Mouse (Mus musculus): ENCODE data around the gene Mrpl19. TPM values are rescaled to one million over a fixed set of nuclear protein-coding genes. Genes with fewer than 3 reads are reported as not detected.

Gene Mrpl19
- polyA plus RNA-seq, 1 experiment from 2014 or later: 15.8 TPM

DNA sequence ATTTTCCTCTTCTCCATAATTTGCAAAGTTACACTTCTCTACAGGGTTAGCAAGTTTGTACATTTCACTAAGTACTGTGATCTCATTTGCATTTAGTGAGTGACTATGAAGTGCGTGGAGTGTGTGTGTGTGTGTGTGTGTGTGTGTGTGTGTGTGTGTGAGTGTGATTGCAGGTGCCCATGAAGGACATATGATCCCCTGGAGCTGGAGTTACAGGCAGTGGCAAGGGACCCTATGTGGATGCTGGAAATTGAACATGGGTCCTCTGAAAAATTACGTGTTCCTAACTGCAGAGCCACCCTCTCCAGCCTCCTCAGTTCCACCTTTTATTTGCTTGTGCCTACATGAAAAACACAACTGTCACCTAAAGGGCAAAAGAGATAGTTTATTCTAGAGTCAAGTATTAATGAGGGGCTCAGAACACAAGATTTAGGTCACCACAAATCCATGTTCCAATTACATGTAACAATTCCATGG lies 348 bp upstream of the Mrpl19 start:
- peak; percentile 46 for ATAC-seq
- Histone ChIP-seq H3K9ac (replicated peaks; ENCODE audit: low read depth) (no peak overlapping the region), H3K9me3 (ENCODE audit: low read length) (no peaks in the 10 kb centered on the region), H3K4me3 (ENCODE audit: low read depth, low read length) (peak overlapping the region; percentile 88), H3K27ac (ENCODE audit: low read length) (no peak overlapping the region), H3K36me3 (ENCODE audit: insufficient read depth, low read length) (no peaks in the 10 kb centered on the region), H3K4me2 (replicated peaks; ENCODE audit: low read depth, low read length) (peak overlapping the region; percentile 75), H3K27me3 (replicated peaks; ENCODE audit: insufficient read depth, low read length) (no peaks in the 10 kb centered on the region), H3K4me1 (ENCODE audit: insufficient read depth, low read depth, low read length) (no peaks in the 10 kb centered on the region)
- 22% methylated on average over 2 of the region's 2 CpGs for WGBS
- TF ChIP-seq CTCF (IDR thresholded peaks at IDR 0.05): no peak
- no peak for TF ChIP-seq EP300 (IDR thresholded peaks at IDR 0.05)
- no peak for DNase-seq (ENCODE audit: low spot score)

DNA sequence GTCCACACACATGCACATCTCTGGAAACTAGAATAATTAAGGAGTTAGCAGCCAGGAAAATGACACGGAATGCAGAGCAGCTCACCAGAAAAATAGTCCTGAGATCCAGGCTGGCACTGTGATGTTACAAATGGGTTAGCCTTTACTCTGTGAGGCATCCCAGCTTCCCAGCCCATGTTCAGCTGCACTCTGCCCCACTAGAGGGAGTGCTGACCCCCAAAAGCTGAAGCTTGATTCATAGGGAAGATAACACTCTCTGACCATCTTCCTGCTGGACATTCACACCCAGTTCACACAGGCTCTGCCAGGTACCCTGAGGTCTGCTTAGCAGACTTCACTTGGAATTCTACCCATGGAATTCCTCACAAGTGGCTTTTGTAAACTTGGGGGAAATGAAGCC lies 5.5 kb downstream of the Mrpl19 start:
- Histone ChIP-seq H3K4me3 (ENCODE audit: low read depth, low read length) (no peak overlapping the region), H3K27ac (ENCODE audit: low read length) (no peak overlapping the region), H3K27me3 (replicated peaks; ENCODE audit: insufficient read depth, low read length) (no peaks in the 10 kb centered on the region), H3K9me3 (ENCODE audit: low read length) (no peaks in the 10 kb centered on the region), H3K9ac (replicated peaks; ENCODE audit: low read depth) (no peak overlapping the region), H3K4me1 (ENCODE audit: insufficient read depth, low read depth, low read length) (no peaks in the 10 kb centered on the region), H3K4me2 (replicated peaks; ENCODE audit: low read depth, low read length) (no peak overlapping the region), H3K36me3 (ENCODE audit: insufficient read depth, low read length) (0 out of 2 replicates have a peak, but pooled peaks cover 11% of the 10 kb centered on the region)
- TF ChIP-seq CTCF (IDR thresholded peaks at IDR 0.05) (peak; percentile 21; the same call in 1 of the 2 replicates), EP300 (IDR thresholded peaks at IDR 0.05) (no peak)
- DNase-seq (ENCODE audit: low spot score): no peak
- 81% methylated on average over 1 of the region's 1 CpGs for WGBS
- no peak for ATAC-seq

DNA sequence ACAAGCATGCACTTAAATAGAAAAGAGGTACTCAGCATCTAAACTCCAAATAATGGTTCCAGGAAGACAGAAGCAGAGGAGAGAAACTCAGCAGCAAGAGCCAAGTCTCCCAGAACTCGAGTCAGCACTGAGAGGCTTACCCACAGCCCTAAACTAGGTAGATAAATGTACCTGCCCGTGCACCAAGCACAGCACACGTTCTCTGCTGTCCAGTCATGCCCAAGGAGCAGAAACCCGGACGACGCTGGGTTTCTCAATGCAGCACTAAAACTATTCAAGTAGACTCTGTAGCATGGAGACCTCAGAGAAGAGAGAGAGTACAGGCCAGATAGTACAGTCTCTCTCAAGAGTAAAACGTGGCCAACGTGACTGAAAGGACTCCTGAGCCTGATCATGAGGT lies 5.9 kb downstream of the Mrpl19 start:
- WGBS: 85% methylated on average over 8 of the region's 8 CpGs
- TF ChIP-seq EP300 (IDR thresholded peaks at IDR 0.05) (no peak), CTCF (IDR thresholded peaks at IDR 0.05) (no peak)
- 0 out of 2 replicates have a peak, but pooled peaks cover 11% of the 10 kb centered on the region for H3K36me3 ChIP-seq (ENCODE audit: insufficient read depth, low read length)

DNA sequence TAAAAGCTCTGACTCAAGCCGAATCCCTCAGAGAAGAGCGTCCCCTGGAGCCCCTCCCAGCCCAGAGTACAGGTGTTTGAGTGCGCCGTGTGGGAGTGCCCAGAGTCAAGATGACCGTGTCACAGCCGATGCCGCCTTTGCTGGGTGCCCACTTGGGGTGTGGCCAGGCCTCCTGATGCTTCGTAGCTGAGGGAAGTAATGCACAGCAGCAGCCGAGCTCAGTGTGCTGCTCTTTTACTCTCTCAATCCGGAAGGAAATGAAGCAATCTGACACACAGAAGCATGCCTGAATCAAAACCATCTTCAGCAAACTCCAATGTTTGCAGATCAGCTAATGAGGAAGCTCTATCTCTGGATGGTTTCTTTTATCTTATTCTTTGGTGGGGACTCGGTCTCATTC lies 7.8 kb downstream of the Mrpl19 start:
- Histone ChIP-seq H3K9ac (replicated peaks; ENCODE audit: low read depth) (no peak overlapping the region), H3K9me3 (ENCODE audit: low read length) (no peaks in the 10 kb centered on the region), H3K4me1 (ENCODE audit: insufficient read depth, low read depth, low read length) (no peaks in the 10 kb centered on the region), H3K27ac (ENCODE audit: low read length) (no peak overlapping the region), H3K4me3 (ENCODE audit: low read depth, low read length) (no peak overlapping the region), H3K4me2 (replicated peaks; ENCODE audit: low read depth, low read length) (no peak overlapping the region), H3K36me3 (ENCODE audit: insufficient read depth, low read length) (0 out of 2 replicates have a peak, but pooled peaks cover 11% of the 10 kb centered on the region), H3K27me3 (replicated peaks; ENCODE audit: insufficient read depth, low read length) (no peaks in the 10 kb centered on the region)
- TF ChIP-seq CTCF (IDR thresholded peaks at IDR 0.05): no peak
- TF ChIP-seq EP300 (IDR thresholded peaks at IDR 0.05): no peak
- ATAC-seq: no peak
- no peak for DNase-seq (ENCODE audit: low spot score)
- WGBS: 80% methylated on average over 11 of the region's 11 CpGs

More for the DNA sequence above, 5.9 kb downstream of the Mrpl19 start:
- no peak overlapping the region for H3K27ac ChIP-seq (ENCODE audit: low read length)
- DNase-seq (ENCODE audit: low spot score) (no peak), ATAC-seq (no peak)
- H3K27me3 ChIP-seq (replicated peaks; ENCODE audit: insufficient read depth, low read length): no peaks in the 10 kb centered on the region
- no peaks in the 10 kb centered on the region for H3K9me3 ChIP-seq (ENCODE audit: low read length)
- H3K4me2 ChIP-seq (replicated peaks; ENCODE audit: low read depth, low read length): no peak overlapping the region
- no peak overlapping the region for H3K4me3 ChIP-seq (ENCODE audit: low read depth, low read length)
- no peaks in the 10 kb centered on the region for H3K4me1 ChIP-seq (ENCODE audit: insufficient read depth, low read depth, low read length)
- H3K9ac ChIP-seq (replicated peaks; ENCODE audit: low read depth): no peak overlapping the region

DNA sequence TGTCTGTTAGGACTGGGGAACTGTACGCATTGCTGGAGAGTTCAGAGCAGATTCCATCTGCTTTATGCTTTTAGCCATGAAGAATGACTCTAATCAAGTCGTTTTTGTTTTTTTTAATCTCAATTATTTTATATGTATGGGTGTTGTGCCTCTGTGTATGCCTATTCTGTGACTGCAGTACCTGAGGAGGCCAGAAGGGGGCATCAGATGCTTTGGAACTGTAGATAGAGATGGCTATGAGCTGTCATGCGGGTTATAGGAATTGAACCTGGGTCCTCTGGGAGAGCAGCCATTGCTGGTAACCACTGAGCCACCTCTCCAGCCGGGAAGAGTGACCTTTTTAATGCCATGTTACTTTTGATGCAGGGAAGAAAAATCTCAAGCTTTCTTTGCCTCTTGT lies 9.4 kb downstream of the Mrpl19 start:
- WGBS: 91% methylated on average over 4 of the region's 4 CpGs
- no peaks in the 10 kb centered on the region for H3K27me3 ChIP-seq (replicated peaks; ENCODE audit: insufficient read depth, low read length)

DNA sequence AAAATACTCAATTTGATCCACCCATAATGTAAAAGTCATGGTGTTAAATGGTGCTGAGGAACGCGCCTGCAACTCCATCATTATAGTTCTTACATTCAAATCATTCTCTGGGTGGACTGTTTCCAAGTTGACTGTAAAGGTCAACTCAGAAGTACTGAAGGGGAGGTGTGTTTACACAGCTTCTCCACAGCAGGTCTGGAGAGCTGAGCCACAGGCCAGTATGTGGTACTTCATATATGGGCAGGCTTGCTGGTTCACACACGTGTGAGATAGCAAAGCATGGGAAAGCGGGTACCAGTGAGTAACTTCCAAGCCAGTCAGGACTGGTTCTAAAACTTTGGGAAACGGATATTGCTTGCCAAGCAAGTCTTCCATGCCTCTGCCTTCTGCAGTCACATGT lies 10.6 kb downstream of the Mrpl19 start:
- Histone ChIP-seq H3K27me3 (replicated peaks; ENCODE audit: insufficient read depth, low read length) (no peaks in the 10 kb centered on the region), H3K36me3 (ENCODE audit: insufficient read depth, low read length) (peaks cover 21% of the 10 kb centered on the region; the same call in 1 of the 2 replicates), H3K4me1 (ENCODE audit: insufficient read depth, low read depth, low read length) (no peaks in the 10 kb centered on the region), H3K4me3 (ENCODE audit: low read depth, low read length) (no peak overlapping the region), H3K4me2 (replicated peaks; ENCODE audit: low read depth, low read length) (no peak overlapping the region), H3K9me3 (ENCODE audit: low read length) (no peaks in the 10 kb centered on the region), H3K27ac (ENCODE audit: low read length) (no peak overlapping the region), H3K9ac (replicated peaks; ENCODE audit: low read depth) (no peak overlapping the region)
- ATAC-seq (peak; percentile 88), DNase-seq (ENCODE audit: low spot score) (peak; percentile 60)
- TF ChIP-seq CTCF (IDR thresholded peaks at IDR 0.05): no peak
- TF ChIP-seq EP300 (IDR thresholded peaks at IDR 0.05): no peak
- WGBS: 73% methylated on average over 5 of the region's 5 CpGs

More for the DNA sequence above, 9.4 kb downstream of the Mrpl19 start:
- Histone ChIP-seq H3K9me3 (ENCODE audit: low read length) (no peaks in the 10 kb centered on the region), H3K27ac (ENCODE audit: low read length) (no peak overlapping the region), H3K4me1 (ENCODE audit: insufficient read depth, low read depth, low read length) (no peaks in the 10 kb centered on the region), H3K4me2 (replicated peaks; ENCODE audit: low read depth, low read length) (no peak overlapping the region), H3K9ac (replicated peaks; ENCODE audit: low read depth) (no peak overlapping the region), H3K36me3 (ENCODE audit: insufficient read depth, low read length) (peaks cover 14% of the 10 kb centered on the region; the same call in 1 of the 2 replicates), H3K4me3 (ENCODE audit: low read depth, low read length) (no peak overlapping the region)
- ATAC-seq (no peak), DNase-seq (ENCODE audit: low spot score) (no peak)
- TF ChIP-seq CTCF (IDR thresholded peaks at IDR 0.05) (peak; percentile 51), EP300 (IDR thresholded peaks at IDR 0.05) (no peak)

DNA sequence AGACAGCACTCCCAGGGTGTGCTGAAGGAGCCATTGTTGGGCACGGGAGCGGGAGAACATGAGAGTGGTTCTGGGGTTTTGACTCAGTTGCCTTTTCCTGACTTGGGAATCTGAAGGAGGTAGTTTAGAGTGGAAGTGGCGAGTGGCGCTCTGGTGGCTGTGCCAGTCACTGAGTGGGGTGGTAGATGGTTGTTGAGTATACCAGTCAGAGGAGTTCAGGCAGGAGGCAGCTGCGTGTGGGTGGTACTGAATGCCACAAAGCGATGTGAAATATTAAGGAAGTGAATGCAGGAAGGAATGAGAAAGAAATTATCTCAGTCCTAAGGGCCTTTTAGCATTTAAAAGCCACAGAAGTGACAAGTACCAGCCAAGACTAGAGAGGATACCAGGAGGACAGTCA lies 18.9 kb downstream of the Mrpl19 start:
- Histone ChIP-seq H3K9me3 (ENCODE audit: low read length) (no peaks in the 10 kb centered on the region), H3K27ac (ENCODE audit: low read length) (no peak overlapping the region), H3K4me3 (ENCODE audit: low read depth, low read length) (no peak overlapping the region), H3K27me3 (replicated peaks; ENCODE audit: insufficient read depth, low read length) (no peaks in the 10 kb centered on the region), H3K4me2 (replicated peaks; ENCODE audit: low read depth, low read length) (no peak overlapping the region), H3K9ac (replicated peaks; ENCODE audit: low read depth) (no peak overlapping the region), H3K4me1 (ENCODE audit: insufficient read depth, low read depth, low read length) (no peaks in the 10 kb centered on the region), H3K36me3 (ENCODE audit: insufficient read depth, low read length) (peaks cover 16% of the 10 kb centered on the region; the same call in 1 of the 2 replicates)
- 94% methylated on average over 6 of the region's 6 CpGs for WGBS
- TF ChIP-seq EP300 (IDR thresholded peaks at IDR 0.05) (no peak), CTCF (IDR thresholded peaks at IDR 0.05) (no peak)
- DNase-seq (ENCODE audit: low spot score): no peak
- ATAC-seq: no peak

All from lung, postnatal 0 days (tissue).